Mouse (Mus musculus) lung, postnatal 0 days (tissue): ENCODE measurements around the gene Wbp1l.

Experiments
- CTCF ChIP-seq: IDR thresholded peaks from 2 replicates; pipeline ENCODE4 v1.5.1; 2016; ENCODE audit warnings: antibody characterized with exemption, mild to moderate bottlenecking
- EP300 ChIP-seq: IDR thresholded peaks from 2 replicates; pipeline ENCODE4 v1.6.1; 2016; ENCODE audit warnings: antibody characterized with exemption, mild to moderate bottlenecking, control low read depth

DNA sequence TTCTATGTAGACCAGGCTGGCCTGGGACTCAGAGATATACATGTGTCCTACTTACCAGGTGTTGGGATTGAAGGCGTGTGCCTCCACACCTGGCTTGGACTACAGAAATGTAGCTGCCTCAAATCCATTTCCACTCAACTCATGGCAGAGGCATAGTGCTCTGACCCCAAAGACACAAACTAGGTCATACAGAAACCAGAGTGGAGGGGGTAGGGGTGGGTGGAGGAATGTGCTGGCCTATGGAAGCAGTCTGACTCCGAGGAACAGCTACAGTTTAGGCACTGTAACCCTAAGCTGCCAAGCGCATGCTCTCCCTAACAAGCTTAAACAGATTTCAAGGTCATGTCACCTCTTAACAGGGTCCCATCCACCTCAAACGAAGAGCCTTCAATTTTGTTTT, 35.3 kb upstream of the Wbp1l start:
- TF ChIP-seq EP300: no peak
- TF ChIP-seq CTCF: no peak
